Mouse (Mus musculus): ENCODE data around the gene Atl3.
"Not testable (repeated sequence)": the region's sequence is repeated elsewhere in the genome, so short reads cannot be mapped to it uniquely, and the experiment has no call there.

Gene Atl3

GRCm38 (mm10) chr19:7493352-7494186 lies at the start of gene Atl3:
TSS of gene Atl3 (plus strand) at chr19:7494040.
- no peak for DNase-seq (ENCODE audit: low read depth, low spot score)

DNA sequence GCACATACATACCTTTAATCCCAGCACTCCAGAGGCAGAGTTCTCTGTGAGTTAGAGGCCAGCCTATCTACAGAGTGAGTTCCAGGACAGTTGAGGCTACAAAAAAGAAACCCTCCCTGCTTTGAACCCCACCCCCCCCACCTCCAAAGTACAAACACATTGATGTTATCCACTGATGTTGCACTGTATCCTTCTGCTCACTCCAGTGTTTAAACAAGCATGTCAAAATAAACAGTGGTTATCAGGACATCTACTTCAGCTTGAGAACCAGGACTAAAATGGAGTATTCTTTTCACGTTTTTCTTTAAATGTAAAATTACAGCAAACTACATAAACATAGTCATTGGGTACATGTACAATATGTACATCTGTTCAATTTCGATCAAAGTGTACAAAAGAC lies 48.7 kb upstream of the Atl3 start:
- DNase-seq (ENCODE audit: low read depth, low spot score), result no peak

GRCm38 (mm10) chr19:7445596-7445995 lies 48.2 kb upstream of the Atl3 start:
- no peak for DNase-seq (ENCODE audit: low read depth, low spot score)

GRCm38 (mm10) chr19:7456803-7457202 lies 37.0 kb upstream of the Atl3 start:
- DNase-seq (ENCODE audit: low read depth, low spot score), result no peak

GRCm38 (mm10) chr19:7458901-7459300 lies 34.9 kb upstream of the Atl3 start:
- no peak for DNase-seq (ENCODE audit: low read depth, low spot score)

DNA sequence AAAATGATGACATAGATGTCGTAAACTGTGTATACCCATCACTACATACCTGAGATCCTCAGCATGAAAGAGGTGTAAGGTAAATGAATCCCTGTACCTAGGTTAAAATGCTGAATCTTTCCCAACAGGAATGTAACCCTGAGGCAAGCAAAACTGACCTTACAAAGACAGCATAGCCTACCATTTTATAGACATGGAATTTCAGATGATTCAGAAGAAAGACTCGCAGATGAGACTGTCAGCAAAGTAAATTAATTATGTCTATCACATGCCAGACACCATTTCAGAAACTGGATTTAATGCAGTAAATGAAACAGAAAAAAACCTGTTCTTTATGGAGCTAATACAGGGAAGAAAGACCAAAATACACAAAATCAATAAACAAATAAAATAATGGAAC lies 34.5 kb upstream of the Atl3 start:
- no peak for DNase-seq (ENCODE audit: low read depth, low spot score)

GRCm38 (mm10) chr19:7467915-7468314 lies 25.9 kb upstream of the Atl3 start:
- DNase-seq (ENCODE audit: low read depth, low spot score), result no peak

GRCm38 (mm10) chr19:7470643-7471042 lies 23.2 kb upstream of the Atl3 start:
- DNase-seq (ENCODE audit: low read depth, low spot score), result no peak

DNA sequence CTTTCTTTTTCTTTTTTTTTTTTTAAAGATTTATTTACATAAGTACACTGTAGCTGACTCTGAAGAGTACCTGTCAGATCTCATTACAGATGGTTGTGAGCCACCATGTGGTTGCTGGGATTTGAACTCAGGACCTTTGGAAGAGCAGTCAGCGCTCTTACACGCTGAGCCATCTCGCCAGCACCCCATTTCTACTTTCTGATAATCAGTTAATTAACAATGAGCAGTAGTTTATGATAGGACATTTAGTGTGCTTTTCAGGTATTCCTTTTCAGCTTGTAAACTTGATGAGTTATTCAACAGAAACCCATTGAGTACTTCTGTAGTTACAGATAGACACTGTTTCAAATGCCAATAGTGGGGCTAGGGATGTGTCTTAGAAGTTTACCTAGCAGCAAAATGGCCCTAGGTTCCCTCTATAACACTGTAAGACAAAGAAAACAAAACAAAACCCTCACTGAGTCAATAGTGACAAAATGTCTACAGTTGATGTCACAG lies 14.0 kb upstream of the Atl3 start:
- DNase-seq (ENCODE audit: low read depth, low spot score), result no peak

GRCm38 (mm10) chr19:7481541-7482265 lies 12.1 kb upstream of the Atl3 start:
- DNase-seq (ENCODE audit: low read depth, low spot score), result no peak

- DNase-seq (ENCODE audit: low read depth, low spot score), result no peak
These were observed 11.6 kb upstream of the Atl3 start for GRCm38 (mm10) chr19:7482266-7482598.

- DNase-seq (ENCODE audit: low read depth, low spot score), result peak; percentile 95
These were observed 11.0 kb upstream of the Atl3 start, which contains the start of gene Rtn3 for GRCm38 (mm10) chr19:7482599-7483511. TSS of gene Rtn3 (minus strand) at chr19:7483281.

DNA sequence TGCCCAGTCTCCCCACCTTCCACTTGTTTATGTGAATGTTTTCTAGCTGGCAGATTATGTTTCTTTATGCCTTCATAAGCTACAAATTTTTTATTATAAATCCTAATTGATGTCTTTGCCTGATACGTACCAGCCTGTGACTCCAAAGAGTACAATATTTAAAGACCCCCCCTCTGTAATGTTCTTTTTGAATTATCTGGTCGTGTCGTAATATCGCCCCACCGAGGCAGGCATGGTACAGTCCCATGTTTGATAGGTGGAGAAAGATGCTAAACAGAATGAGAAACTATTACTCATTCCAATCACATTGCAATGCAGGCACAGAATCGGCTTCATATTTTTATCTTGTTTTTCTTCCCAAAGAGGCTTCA lies 10.3 kb upstream of the Atl3 start:
- DNase-seq (ENCODE audit: low read depth, low spot score), result no peak

DNA sequence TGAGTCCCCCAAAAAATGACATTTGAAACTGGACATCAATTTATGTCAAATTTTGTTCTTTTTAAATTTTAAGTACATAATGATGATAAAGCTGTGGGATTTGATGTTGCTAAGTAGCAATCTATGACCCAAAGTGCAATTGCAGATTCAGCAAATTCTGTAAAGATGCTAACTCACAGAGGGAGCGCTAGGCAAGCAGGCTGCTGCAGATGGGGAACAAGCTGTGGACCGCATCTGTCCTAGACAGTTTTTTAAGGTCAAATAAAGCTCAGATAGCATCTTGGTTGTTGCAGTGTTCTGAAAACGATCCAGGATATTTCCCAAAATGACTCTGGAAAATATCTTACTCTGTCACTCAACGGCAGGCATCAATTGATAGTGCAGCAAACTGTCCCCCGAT lies 9.8 kb upstream of the Atl3 start:
- no peak for DNase-seq (ENCODE audit: low read depth, low spot score)

GRCm38 (mm10) chr19:7487680-7488079 lies 6.2 kb upstream of the Atl3 start:
- DNase-seq (ENCODE audit: low read depth, low spot score), result no peak

DNA sequence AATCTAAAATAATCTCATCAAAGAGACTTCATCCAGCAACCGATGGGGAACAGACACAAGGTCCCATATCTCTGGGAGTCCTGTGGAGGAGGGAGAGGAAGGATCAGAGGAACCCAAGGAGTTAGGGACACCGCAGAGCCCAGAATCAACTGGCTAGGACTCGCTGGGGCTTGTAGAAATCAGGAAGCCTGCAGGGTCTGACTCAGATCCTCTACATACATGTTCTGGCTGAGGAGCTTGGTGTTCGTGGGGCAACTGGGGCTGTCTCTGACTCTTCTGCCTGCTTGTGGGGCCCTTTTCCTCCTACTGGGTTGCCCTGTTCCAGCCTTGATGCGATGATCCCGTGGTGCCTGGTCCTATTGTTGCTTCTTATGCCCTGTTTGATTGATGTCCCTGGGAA lies 1.9 kb upstream of the Atl3 start:
- DNase-seq (ENCODE audit: low read depth, low spot score), result no peak

DNA sequence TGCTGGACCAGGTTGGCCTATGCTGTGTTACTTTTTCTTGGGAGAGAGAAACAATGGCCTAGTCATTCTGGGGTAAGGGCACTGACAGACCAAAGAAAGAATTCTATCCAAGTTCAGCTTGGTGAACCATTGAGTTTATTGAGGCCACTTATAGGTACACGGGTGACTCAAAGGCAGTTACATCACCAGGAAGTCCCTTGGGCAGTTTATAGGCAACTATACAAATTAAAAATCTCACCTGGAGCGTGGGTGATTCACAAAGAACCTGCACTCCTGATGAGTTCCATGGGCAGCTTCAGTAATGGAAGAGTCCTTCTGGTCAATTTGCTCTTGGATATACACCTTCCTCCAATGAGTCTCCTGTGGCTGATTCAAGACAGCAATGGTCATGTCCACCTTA lies 1.2 kb upstream of the Atl3 start:
- no peak for DNase-seq (ENCODE audit: low read depth, low spot score)

- peak; percentile 90 for DNase-seq (ENCODE audit: low read depth, low spot score)
These were observed 561 bp downstream of the Atl3 start for GRCm38 (mm10) chr19:7494187-7495015.

GRCm38 (mm10) chr19:7495221-7496038 lies 1.6 kb downstream of the Atl3 start:
- DNase-seq (ENCODE audit: low read depth, low spot score), result no peak

DNA sequence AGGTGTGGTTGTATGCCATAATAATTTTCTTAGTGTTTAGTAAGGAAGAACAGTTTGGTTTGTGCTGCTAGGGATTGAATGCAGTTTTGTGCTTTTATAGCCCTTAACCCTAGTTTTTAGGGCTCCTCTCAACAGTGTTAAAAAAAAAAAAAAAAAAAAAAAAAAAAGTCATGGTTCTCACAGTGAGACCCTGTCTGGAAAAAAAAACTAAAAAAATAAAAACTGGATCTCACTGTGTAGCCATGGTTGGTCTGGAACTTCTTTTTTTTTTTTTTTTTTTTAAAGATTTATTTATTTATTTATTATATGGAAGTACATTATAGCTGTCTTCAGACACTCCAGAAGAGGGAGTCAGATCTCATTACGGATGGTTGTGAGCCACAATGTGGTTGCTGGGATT lies 2.2 kb downstream of the Atl3 start:
- not testable (repeated sequence) for DNase-seq (ENCODE audit: low read depth, low spot score)
